Mouse (Mus musculus) heart, adult 2 months (tissue): ENCODE measurements around the gene Ubl7. TPM values are rescaled to one million over a fixed set of nuclear protein-coding genes. Genes with fewer than 3 reads are reported as not detected.

Experiments
- DNase-seq, 2 experiments: peaks; one replicate each; pipeline ENCODE4 v3.0.0; 2021
- H3K27ac ChIP-seq: fragments of 200-600 bp; 2 replicates; pipeline ENCODE4 v1.8.1; 2022
- H3K27me3 ChIP-seq: fragments of 200-500 bp; 2 replicates; pipeline ENCODE4 v1.6.1; 2012; ENCODE audit warnings: mild to moderate bottlenecking, low read length, inconsistent platforms, mixed read lengths; ENCODE audit not compliant: control insufficient read depth, insufficient read depth
- H3K36me3 ChIP-seq: fragments of 200-500 bp; 2 replicates; pipeline ENCODE4 v1.6.1; 2012; ENCODE audit warnings: low read length, inconsistent platforms; ENCODE audit not compliant: control insufficient read depth, insufficient read depth
- H3K4me1 ChIP-seq: fragments of 200-500 bp; 2 replicates; pipeline ENCODE4 v1.6.1; 2011; ENCODE audit warnings: low read length; ENCODE audit not compliant: control insufficient read depth, insufficient read depth
- H3K4me3 ChIP-seq: fragments of 200-600 bp; 2 replicates; pipeline ENCODE4 v1.8.1; 2022
- H3K79me2 ChIP-seq: fragments of 200-500 bp; replicated peaks from 2 replicates; pipeline ENCODE4 v1.6.1; 2012; ENCODE audit warnings: mild to moderate bottlenecking, inconsistent platforms, low read length, moderate library complexity, mixed read lengths; ENCODE audit not compliant: control insufficient read depth, insufficient read depth
- H3K9ac ChIP-seq: fragments of 200-500 bp; 2 replicates; pipeline ENCODE4 v1.6.1; 2012; ENCODE audit warnings: low read depth, mild to moderate bottlenecking, control low read depth, inconsistent platforms, low read length, mixed read lengths
- CTCF ChIP-seq: fragments of 200-600 bp; IDR thresholded peaks from 2 replicates; pipeline ENCODE4 v1.8.1; 2022; ENCODE audit warnings: antibody characterized with exemption, mild to moderate bottlenecking, moderate library complexity
- EP300 ChIP-seq: fragments of 200-500 bp; IDR thresholded peaks from 2 replicates; pipeline ENCODE4 v1.6.1; 2011; ENCODE audit warnings: low read depth, low read length, control low read depth; ENCODE audit not compliant: insufficient read depth
- POLR2A ChIP-seq: fragments of 200-500 bp; IDR thresholded peaks from 2 replicates; pipeline ENCODE4 v1.6.1; 2011; ENCODE audit warnings: mild to moderate bottlenecking, low read depth, low read length, control low read depth; ENCODE audit not compliant: insufficient read depth
- WGBS: fragments of 180-500 bp; shearing (Covaris S2); methylation state at CpG from one replicate; pipeline ENCODE4 v1.1.7; 2018; 5-methylcytosine and 5-hydroxymethylcytosine counted together
- intact Hi-C: fragments of 180-260 bp; cut with DNase I; formaldehyde crosslinking; loops from one replicate; pipeline ENCODE4 v1.15.1; 2025
- polyA plus RNA-seq: library from polyadenylated mRNA; depleted of rRNA; stranded (reverse); fragments of >200 nt; gene quantifications from 2 replicates; pipeline ENCODE4 v1.2.3, GENCODE M21; 2012
- total RNA-seq, 2 experiments: library from RNA; stranded (reverse); gene quantifications; 2 replicates each; pipeline ENCODE4 v1.2.3; 2021

Ubl7 gene
- total and polyA plus RNA-seq, 3 experiments = 75.2 to 139 (median 83.2) TPM

GRCm38 (mm10) chr9:57963249-57963997 lies 52.6 kb downstream of the Ubl7 start:
- 77% methylated on average over 4 of the region's 4 CpGs for WGBS
- Histone ChIP-seq H3K27me3 (no peaks in the 10 kb centered on the region), H3K4me1 (peaks cover 48% of the 10 kb centered on the region), H3K27ac (peak overlapping the region; percentile 88), H3K4me3 (no peak overlapping the region), H3K36me3 (peaks cover 14% of the 10 kb centered on the region), H3K79me2 (no peaks in the 10 kb centered on the region), H3K9ac (no peak overlapping the region)
- intact Hi-C loops = no loop called here
- no peak for DNase-seq
- no peak for TF ChIP-seq POLR2A

GRCm38 (mm10) chr9:57963998-57964395 lies 53.2 kb downstream of the Ubl7 start:
- no peak overlapping the region for H3K9ac ChIP-seq
- peak overlapping the region; percentile 88 for H3K27ac ChIP-seq
- DNase-seq = peak in 1 of 2 experiments; percentile 19
- intact Hi-C loops = no loop called here
- H3K36me3 ChIP-seq = peaks cover 12% of the 10 kb centered on the region
- no peak overlapping the region for H3K4me3 ChIP-seq
- no peaks in the 10 kb centered on the region for H3K27me3 ChIP-seq
- no peak for TF ChIP-seq POLR2A
- no peak for TF ChIP-seq CTCF
- TF ChIP-seq EP300 = no peak
- H3K4me1 ChIP-seq = peaks cover 50% of the 10 kb centered on the region
- WGBS = 84% methylated on average over 5 of the region's 5 CpGs
- no peaks in the 10 kb centered on the region for H3K79me2 ChIP-seq

- WGBS = 59% methylated on average over 6 of the region's 6 CpGs
Observed at GRCm38 (mm10) chr9:57964528-57965250, 53.9 kb downstream of the Ubl7 start.

GRCm38 (mm10) chr9:57965281-57966185 lies 54.8 kb downstream of the Ubl7 start:
- intact Hi-C loops = no loop called here
- DNase-seq = peak; percentile 57 to 65
- WGBS = 26% methylated on average over 12 of the region's 12 CpGs
- Histone ChIP-seq H3K4me3 (no peak overlapping the region), H3K27me3 (no peaks in the 10 kb centered on the region), H3K27ac (peak overlapping the region; percentile 88), H3K9ac (no peak overlapping the region), H3K4me1 (peaks cover 49% of the 10 kb centered on the region), H3K79me2 (no peaks in the 10 kb centered on the region), H3K36me3 (peaks cover 7% of the 10 kb centered on the region)
- TF ChIP-seq POLR2A (0 out of 2 replicates have a peak, but pooled peaks have one; percentile 4), EP300 (0 out of 2 replicates have a peak, but pooled peaks have one; percentile 20), CTCF (no peak)

More at GRCm38 (mm10) chr9:57964528-57965250, 53.9 kb downstream of the Ubl7 start:
- TF ChIP-seq POLR2A (0 out of 2 replicates have a peak, but pooled peaks have one; percentile 5), EP300 (peak; percentile 70; the same call in 1 of the 2 replicates), CTCF (no peak)
- Histone ChIP-seq H3K9ac (no peak overlapping the region), H3K27ac (peak overlapping the region; percentile 88), H3K79me2 (no peaks in the 10 kb centered on the region), H3K4me3 (no peak overlapping the region), H3K36me3 (peaks cover 9% of the 10 kb centered on the region), H3K27me3 (no peaks in the 10 kb centered on the region), H3K4me1 (peaks cover 53% of the 10 kb centered on the region)
- intact Hi-C loops = no loop called here
- DNase-seq = peak in 1 of 2 experiments; percentile 29

- Histone ChIP-seq H3K4me3 (no peak overlapping the region), H3K9ac (no peak overlapping the region), H3K79me2 (no peaks in the 10 kb centered on the region), H3K27me3 (no peaks in the 10 kb centered on the region), H3K4me1 (peaks cover 63% of the 10 kb centered on the region), H3K36me3 (peaks cover 2% of the 10 kb centered on the region; the same call in 1 of the 2 replicates), H3K27ac (peak overlapping the region; percentile 88)
- TF ChIP-seq CTCF = peak; percentile 60
- no peak for TF ChIP-seq EP300
- intact Hi-C loops = loop anchor here (1.0 kb wide), 1 partner anchor 23 kb away; no protein-coding TSS in a partner anchor
- DNase-seq = peak; percentile 81 to 83
- WGBS = 20% methylated on average over 14 of the region's 14 CpGs
Observed at GRCm38 (mm10) chr9:57967237-57967960, 56.6 kb downstream of the Ubl7 start.
